Mouse (Mus musculus) olfactory bulb, adult 2 months (tissue): ENCODE data around the gene Hao2.

Experiments used
- CTCF ChIP-seq: fragments of 200-500 bp; IDR thresholded peaks from 2 replicates; pipeline ENCODE4 v1.5.1; 2012; ENCODE audit warnings: low read depth, mild to moderate bottlenecking, low read length, moderate library complexity; ENCODE audit not compliant: insufficient read depth
- POLR2A ChIP-seq: fragments of 200-500 bp; IDR thresholded peaks from 2 replicates; pipeline ENCODE4 v1.6.1; 2012; ENCODE audit warnings: mild to moderate bottlenecking, low read depth, low read length, moderate library complexity; ENCODE audit not compliant: insufficient read depth

GRCm38 (mm10) chr3:98850262-98850661 is 42.8 kb downstream of the Hao2 start:
- TF ChIP-seq POLR2A (no peak), CTCF (no peak)
